Mouse (Mus musculus) monocyte, adult 2 months (primary cell): ENCODE measurements around the gene Cyp4x1.

Source experiments
- DNase-seq, 2 experiments: peaks; one replicate each; pipeline ENCODE4 v3.0.0; 2022; ENCODE audit warnings: low spot score in 2 of 2, low read depth in 1 of 2

Cyp4x1 gene

DNA sequence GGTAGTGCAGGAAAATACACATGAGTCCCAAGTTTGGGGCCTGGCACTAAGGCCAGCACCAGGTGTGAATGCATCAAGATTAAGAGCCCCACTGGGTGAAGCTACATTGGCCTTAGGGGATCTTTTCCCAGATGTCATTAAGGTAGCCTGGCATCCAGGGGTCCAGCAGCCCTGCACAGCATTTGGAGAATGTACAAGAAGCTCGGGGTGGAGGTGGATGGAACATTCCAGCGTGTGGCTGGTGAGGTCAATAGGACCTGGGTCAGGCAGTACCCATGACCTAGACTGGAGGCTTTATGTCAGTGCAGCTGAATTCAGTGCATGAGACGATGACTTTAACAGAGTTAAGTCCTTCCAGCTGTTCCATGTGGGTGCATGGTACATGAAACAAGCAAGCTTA lies 42.3 kb downstream of the Cyp4x1 start:
- DNase-seq: no peak

DNA sequence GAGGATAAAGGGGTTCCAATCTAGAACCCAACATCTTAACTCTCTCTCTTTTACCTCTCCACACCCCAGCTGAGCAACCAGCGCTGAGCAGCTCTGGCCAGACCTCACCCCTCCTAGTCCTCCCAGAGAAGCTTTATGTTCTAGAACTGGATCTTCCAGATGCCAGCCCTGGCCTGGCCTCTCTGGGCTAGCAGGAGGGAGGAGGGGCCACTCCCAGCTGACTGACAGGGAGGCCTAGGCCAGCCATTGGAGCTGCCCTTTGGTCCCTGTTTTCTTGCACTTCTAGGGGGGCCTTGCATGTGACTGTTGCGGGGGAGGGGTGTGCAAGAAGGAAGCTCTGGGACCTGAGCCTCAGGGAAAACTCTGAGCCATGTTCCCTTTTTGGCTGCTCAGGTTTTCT lies 43.5 kb downstream of the Cyp4x1 start:
- DNase-seq: no peak

DNA sequence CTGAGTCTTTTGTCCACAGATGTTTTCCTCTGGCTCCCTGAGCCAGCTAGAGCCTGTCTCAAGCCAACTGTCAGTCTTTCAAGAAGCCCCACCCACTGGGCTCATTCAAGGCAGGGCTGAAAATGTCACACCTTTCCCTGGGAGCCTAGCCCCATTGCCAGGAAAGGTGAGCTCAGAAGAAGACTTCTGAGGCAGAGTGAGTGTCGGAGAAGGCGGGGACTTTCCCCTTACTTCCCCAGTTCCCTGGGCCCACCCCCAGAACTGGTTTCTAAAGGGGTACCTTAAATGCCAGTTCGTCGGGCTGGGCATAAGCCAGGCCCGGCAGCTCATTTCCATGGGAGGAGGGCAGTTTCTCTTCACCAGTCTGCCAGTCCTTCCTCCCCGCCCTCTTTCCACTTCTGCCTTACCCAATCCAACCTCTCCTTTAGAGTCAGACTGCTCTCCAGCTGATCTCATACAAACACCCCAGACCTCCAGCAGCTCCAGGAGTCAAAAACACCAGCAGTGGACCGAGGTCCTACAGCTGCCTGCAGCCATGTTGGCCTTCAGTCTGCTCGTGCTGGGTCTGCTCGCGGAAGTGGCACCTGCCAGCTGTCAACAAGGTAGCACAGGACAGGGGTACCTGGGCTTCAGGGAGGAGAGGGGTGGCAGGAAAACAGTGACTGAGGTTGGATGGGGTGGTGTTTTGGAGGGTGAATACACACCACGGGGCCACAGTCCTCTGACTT lies 45.3 kb downstream of the Cyp4x1 start, which contains the start of gene Pdzk1ip1:
Pdzk1ip1 (plus strand) TSS at position 98 of the 728 bp plus-strand sequence.
- no peak for DNase-seq

DNA sequence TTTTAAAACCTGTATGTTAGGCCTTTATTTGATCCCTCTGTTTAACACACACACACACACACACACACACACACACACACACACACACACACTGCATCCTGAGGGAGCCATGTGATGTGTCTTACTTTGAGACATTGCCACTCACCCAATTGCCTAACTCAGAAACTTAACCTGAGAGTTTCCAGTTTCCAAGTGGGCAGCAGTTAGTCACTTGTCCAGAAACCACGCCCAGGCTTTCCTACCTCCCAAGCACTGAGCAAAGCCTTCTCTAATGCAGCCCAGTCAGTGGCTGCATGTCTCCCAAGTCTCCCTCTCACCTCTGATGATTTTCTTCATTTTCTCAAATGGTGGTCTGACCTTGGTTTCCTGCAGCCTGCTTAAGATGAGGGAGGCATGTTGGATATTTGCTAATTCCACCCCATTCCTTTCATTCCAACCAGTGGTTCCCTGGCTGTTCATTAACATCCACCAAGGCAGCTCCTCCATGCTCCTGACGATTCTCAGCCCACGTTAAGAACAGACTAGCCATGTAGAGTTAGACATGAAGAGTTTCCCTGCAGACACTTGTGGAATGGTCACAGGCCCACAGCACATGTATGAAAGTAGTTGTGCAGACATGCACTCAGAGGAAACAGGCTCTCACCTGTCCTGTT lies 47.2 kb downstream of the Cyp4x1 start:
- DNase-seq: no peak

DNA sequence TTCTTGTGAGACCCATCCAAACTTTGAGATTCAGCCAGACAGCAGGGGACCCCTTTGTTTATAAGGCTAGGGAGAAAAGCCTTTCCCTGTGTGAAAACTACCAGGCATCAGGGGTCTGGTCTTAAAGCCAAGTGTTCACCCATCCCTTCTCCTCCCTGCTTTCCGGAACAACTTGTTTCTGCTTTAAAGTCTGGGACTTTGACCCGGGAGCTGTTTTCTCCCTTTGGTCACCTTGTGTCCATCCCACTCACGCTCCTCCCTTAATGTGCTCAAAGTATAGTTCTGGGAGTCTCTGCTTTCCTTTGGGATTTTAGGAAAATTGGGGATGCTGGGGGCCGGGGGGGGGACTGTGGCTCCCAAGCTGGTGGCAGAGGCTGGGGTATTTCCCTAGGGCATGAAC lies 47.8 kb downstream of the Cyp4x1 start:
- no peak for DNase-seq

DNA sequence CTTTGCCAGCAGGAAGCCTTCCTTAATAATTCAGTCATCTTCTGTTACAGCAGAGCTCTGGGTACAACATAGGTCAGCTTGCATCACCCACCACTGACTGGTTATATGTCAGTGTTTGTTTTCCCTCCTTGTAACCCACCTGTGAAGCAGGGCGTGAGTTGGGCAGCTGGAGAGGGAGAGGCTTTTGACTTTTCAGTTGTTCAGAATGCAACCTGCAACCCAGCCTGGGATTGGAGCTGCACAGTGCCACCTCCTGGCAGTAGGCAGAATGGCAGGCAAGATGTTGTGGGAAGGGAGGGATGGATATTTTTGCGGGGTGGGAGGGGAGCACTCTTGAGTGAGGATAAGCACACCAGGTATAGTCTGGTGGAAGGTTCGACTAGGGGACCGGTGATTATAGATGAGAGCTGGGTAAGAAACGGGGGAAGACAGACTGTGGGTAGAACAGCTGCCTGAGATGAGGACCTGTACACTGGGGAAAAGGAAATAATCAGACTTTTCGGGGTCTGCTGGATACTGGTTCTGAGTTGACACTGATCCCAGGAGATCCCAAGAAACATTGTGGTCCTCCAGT lies 48.5 kb downstream of the Cyp4x1 start:
- DNase-seq: no peak

DNA sequence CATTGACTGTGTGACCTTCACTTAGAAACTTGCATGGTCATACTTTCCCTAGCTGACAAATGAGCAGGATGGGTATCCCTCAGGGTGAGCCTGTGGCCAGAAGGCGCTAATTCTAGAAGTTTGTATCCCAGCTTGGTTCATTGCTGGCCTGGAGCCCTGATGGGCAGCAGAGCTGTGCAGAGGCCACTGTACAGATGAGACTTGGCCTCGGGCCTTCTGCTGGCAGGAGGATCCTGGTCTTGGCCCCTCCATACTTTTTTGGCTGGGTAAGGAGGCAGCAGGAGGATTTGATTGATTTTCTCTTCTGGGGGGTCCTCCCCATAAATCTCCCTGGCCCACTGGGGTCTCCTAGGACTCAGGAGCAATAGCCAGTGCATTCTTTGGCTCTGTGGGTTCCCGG lies 51.0 kb downstream of the Cyp4x1 start:
- DNase-seq: no peak

DNA sequence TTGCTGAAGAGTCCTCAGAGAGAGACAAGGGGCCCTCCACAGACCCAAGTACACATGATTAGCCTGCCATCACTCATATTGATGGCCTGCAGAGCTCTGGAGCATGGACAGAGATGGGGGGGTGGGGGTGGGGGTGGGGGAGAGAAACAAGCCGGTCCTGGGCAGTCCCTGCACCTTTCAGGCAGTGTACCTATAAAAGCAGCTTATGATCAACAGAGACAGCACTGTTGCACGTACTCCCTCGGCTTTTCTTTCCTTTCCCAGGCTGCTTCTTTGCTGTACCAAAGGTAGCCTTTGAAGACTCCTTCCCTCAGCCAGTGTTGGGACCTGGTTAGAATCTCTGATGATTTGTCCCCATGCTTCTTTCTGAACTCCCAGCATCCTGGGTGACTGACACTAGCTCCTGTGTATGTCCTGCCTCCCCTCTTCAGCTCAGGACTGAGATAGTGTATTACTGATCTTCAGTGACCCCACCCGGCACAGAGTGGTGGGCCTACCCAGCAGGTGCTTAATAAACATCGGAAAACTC lies 54.2 kb downstream of the Cyp4x1 start:
- no peak for DNase-seq

DNA sequence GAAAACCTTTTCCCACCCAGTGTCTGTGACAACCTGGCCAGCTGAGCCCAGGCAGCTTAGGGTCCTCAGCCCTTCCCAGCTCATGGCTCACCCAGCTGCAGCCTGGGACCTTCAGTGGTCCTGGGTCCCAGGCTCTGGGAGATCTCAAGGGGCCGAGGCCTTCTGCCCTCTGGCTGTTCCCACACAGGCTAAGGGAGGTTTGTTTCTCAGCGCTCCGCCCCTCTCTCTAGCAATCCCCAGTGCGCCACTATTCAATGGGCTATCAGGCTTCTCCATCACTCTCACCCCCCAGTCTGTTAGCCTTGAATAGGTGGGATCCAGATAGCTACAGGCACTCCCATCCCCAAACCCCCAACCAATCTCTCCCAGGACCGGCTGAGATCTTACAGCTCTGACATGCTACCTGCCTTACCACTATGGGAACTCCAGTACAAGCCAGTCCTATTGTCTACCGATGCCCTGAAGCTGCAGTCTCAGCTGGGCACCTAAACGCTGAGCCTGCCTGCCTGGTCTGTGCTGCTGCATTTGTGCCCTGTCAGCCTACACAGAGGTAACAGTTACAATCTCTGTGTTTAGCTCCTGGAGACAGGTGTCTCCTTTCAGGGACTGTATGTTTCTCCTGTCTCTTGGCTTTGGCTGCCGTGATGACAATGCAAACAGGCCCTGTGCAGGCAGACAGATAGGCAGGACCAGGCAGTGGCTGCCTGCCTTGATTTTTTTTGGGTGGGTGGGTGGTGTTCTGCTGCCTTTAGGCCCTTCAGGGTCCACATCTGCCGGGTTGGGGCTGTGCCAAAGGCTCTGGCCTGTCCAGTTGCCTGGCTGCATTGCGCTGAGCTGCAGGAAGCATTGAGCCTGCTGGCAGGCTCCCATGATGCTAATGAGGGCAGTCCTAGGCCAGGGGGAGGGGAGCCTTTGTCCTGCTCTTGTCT lies 54.9 kb downstream of the Cyp4x1 start:
- no peak for DNase-seq

DNA sequence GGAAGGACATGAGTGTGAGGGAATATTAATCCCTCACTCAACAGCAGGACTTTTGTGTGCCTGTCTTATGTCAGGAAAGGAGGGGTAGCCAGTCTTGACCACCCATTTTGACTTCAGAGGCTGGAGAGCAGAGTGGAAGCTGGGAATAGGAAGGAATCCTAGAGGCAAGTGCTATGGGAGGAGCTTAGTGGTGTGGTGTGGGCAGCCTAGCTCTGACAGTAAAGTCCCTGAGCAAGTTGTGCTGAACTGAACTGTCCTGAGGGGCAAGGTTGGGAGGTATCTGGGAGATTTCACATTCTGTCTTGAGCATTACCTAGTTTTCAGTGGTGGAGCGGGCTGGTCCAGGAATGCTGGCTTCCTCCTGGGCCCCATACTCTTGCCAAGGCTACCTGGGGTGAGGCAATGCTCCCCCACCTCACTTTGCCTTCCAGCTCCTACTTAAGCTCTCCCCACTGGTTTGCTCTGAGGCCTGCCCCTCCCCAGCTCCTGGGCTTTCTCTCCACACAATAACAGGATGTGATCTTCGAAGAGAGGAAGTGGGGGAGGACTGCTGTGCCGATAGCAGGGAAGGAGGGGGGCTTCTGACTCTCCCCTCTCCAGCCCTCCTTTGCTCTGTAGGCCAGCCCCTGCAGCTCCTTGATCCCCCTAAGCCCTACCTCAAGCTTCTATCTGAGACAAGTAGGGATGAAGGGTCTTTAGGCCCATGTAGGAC lies 58.7 kb downstream of the Cyp4x1 start:
- DNase-seq: no peak

DNA sequence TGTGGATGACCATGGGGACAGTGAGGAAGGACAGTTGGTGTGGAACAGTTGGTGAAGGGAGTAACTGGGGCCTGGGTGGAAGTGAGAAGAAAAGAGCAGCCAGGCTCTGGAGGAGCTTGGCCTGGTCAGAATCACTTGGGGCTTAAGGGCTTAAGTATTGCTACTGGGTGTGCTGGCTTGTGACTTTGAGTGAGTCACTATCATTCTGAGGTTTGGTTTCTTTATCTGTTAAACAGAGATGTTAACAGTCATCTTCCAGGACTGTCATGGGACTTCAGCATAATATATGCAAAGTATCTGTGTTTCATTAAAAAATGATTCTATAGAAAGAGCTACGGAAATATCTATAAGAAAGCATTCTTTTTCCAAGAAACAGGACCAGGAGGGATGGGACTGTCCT lies 59.3 kb downstream of the Cyp4x1 start:
- DNase-seq: no peak

DNA sequence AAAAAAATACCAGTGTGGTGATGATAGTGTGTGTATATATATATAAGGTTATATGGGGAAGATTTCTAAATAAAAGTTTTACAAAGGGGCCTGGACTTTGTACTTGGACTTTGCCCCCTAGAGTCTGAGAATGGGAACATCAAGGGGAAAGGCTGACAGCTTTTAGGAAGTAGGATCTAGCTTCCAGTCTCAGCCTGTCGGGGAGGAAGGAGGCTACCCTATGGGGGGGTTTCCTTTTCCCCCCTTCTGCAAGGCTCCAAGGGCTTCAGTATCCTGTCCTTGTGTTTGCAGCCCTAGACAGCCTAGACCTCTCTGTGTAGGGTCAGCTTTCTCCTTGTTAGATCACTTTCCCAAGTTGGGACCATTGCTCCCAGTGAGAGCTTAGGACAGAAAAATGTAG lies 62.4 kb downstream of the Cyp4x1 start:
- no peak for DNase-seq

DNA sequence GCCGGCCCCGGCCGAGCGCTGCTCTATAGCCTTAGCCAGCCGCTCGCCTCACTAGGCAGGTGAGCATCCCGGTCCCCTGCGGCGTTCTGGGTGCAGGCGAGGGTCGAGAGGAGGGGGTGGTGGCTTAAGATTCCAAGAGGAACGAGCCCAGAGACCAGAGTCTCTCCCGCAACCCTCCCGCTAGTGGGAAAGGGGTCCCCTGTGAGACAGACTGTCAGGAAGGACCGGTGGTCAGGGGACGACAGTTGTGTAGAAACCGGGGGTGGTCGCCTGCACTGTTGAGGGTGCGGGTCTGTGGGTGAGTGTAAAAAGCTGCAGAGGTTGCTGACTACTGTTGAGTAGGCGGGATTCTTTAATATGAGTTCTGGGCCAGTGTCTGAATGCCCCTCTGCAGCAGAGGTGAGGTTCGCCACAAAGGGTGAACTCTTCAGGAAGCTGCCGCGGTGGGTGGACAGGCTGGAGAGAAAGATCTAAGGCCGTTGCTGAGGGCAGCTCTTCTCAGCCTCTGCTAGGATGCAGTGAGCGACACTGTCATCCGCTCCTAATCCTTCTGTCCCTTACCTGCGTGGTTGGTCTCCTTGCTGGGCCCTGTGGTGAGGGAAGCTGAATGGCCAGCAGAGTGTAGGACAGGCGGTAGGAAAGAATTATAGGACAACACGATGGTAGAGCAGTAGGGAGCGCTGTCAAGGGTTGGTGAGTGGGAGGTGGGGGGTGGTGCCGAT lies 70.4 kb downstream of the Cyp4x1 start:
- no peak for DNase-seq

DNA sequence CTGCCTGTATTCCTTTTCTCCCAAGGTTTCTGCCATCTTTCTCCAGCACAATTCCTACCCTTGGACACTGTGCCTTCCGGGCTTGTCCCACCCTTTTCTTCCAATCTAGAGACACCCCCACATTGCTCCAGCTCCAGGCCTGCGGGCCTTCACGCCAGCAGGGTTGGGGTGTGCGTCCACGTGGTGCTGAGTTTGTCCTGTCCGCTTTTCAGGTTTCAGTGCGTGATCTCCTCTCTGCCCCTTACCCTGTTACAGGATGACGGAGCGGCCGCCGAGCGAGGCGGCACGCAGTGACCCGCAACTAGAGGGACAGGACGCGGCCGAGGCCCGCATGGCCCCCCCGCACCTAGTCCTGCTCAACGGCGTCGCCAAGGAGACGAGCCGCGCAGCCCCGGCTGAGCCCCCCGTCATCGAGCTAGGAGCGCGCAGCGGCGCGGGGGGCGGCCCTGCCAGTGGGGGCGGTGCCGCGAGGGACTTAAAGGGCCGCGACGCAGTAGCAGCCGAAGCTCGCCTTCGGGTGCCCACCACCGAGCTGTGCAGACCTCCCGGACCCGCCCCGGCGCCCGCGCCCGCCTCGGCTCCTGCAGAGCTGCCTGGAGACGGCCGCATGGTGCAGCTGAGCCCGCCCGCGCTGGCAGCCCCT lies 71.1 kb downstream of the Cyp4x1 start:
- DNase-seq: no peak

DNA sequence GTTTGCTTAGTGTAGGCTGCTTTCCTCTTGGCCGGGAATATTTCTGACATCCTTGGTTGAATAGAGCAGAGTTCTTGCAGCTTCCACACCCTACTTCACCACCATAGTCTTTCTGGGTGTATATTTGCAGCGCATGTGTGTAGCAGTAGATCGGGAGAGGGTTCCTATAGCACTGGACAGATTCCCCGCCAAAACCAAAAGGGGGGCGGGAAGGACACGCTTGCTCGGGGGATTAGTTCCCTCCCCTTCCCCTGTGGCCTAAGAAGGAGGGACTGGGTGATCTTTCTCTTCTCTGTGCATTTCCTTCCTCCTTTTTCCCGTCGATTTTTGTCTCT lies 71.6 kb downstream of the Cyp4x1 start:
- no peak for DNase-seq

DNA sequence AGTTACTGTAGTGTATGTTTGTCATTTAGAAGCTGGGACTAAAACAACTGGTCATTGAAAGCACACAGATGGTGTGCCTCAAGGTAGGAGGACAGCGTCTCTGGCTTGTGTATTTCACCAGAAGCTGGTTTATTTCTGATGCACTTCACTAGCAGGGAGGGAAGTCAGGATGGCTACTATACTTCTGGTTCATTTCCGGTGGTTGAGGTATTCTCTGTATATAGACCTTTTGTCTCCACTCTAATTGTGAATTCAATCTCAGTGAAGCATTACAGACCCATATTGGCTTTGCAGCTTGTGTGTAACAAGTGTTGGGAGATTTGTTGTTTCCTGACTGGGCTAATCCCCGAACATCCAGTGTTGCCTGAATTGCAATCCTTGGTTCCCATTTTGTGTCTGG lies 73.3 kb downstream of the Cyp4x1 start:
- DNase-seq: no peak

DNA sequence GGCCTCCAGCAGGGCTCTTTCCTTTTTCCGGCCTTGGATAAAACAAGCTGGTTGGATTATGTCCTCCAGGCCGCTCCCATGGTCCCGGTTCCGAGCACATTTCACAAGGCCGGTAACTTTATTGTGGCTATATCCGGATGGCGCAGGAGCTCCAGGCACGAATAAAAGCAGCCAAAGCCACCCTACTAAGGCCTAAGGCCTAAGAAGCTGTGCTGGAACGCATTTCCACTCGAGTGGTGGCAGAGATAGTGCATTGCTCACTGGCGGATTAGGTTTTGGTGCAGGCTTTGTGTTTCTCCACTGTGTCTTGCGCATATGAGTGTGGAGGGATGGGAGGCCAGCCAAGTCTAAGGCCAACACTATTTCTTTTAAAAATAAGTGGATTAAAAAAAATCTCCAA lies 74.2 kb downstream of the Cyp4x1 start:
- no peak for DNase-seq

DNA sequence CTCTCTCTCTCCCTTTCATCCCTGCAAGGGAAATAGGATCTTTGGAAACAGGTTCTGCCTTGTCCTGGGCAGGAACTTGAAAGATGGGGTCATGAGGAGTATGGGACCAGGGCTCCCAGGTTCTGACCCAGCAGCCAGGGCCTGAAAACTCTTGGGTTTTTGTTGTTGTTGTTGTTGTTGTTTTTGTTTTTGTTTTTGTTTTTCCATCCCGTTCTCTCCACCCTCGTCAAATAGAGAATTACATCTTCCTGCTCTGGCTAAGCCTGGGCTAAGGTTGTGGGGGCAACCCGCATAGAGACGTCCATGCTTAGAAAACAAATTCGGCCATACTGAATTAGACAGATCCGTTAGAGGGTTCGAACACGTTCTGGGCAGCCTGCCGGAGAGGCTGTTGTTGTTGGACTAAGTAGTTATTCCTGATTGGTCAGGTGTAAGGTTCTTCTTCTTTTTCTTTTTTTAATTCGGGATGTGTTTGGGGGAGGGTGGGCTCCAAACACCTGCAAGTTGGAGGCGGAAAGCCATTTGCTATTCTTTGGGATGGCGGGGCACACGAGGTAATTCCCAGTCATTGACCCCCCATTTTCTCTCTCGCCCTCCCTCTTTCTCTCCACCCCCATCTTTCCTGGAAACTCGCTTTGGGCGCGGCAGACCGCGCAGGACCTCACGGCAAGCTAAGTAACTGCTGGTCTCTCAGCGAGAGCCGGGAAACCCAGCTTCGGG lies 75.0 kb downstream of the Cyp4x1 start:
- no peak for DNase-seq

DNA sequence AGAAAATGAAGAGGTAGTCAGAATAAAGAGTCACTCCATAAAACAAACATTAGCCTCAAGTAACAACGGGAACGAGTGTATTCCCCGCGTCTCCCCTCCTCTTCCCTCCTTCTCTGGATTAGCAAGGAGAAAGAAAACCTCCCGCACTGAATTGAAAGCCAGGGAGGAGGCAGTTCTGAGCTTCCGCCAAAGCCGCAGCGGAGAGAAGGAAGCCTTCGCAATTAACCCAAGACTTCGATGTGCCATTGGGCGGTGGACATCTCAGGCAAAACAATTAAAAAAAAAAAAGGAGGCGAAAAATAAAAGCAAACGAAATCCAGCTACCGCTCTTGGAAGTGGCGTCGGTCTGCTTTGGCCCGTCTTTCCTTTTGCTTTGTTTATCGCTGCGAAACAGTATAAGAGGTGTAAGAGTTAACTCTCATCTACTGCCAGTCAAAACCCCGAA lies 75.7 kb downstream of the Cyp4x1 start:
- no peak for DNase-seq
